Mouse (Mus musculus) spleen, adult 12 weeks (tissue): ENCODE measurements around the gene Ykt6.

Source experiments
- DNase-seq: peaks from one replicate; pipeline ENCODE4 v3.0.0; 2022; ENCODE audit warnings: low spot score

Gene Ykt6

DNA sequence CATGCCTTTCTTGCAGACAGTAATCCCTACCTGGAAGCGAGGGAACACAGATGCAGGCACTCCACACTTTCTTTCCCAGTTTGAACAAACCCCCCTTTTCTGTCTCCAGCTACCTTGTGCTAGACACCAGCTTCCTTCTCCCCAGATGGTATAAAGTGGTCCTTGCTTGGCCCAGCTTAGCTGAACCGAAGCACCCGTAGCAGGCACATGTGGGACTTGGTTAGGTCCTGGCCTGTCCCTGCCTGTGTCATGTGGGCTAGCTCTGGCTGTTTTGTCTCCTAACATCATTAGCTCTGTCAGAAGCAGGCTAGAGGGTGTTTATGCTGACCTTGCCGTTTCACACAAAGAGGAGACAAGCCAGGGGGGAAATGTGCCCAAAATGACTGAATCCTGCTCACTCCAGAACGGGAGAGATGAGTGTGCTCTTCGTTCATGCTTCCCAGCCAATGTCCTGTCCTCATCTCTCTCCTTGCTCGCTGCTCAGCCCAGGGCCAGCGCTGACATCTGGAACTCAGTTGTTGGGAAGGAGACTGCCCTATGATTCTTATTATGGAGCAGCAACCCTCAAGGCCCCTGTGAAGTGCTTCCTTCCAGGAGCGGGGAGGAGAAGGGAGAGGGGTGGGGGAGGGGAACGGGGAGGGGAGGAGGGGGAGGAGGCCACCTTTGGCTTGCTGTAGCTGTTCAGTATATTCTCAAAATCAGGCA, 6.8 kb upstream of the Ykt6 start:
- DNase-seq = no peak

DNA sequence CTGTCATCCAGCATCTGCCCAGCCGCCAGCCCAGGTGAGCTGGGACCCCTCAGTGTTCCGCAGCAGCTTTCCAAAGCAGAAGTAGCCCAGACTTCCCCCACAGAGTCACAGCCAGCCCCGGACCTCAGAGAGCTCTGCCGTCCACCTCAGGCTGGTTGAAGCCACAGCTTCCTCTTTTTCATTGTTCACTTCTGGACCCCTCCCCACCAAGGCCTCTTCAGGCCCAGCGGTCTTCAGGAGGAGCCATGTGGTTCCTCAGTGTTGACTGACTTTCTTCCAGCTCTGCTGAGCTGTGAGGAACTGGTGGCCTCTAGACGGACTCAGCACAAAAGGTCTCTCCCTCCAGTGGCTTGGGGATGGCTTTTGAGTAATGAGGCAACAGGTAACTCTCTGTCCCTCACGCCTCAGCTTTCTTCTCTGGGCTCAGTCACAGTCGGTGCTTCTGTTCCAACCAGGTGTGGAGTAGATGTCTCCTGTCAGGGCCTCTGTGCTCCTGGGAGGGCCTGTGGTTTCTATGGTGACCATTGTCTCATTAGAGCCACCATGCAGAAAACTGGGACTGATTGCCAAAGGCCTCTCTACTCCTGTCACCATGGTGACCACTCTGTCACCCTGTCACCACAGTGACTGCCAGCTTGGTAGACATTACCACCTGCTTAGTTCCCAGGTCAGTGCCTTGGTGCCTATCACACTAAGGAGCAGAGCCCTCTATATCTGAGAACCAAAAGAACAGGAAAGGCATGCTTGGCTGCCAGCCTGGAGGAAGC, 5.7 kb upstream of the Ykt6 start, which contains the start of gene Gck:
Gene Gck, minus strand, starts transcription at position 496 of the 767 bp plus-strand sequence.
- DNase-seq = no peak

DNA sequence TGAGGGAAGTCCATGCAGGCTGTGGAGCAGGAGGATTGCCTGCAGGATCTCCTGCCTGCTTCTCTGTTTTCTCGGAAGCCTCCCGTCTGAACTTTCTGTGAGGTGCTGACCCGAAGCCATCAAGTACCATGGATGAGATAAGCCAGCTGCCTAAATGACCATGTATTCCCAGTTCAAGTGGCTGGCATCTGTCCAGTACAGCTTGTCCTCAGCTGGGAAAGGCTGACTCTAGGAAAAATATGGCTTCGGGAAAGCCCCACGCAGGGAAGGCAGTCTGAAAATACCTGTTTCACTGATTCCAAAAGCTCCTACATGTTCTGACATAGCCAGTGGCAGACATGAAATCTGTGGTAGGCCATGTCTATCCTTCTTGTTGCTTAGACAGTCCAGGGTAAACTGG, 3.0 kb upstream of the Ykt6 start:
- DNase-seq = no peak

DNA sequence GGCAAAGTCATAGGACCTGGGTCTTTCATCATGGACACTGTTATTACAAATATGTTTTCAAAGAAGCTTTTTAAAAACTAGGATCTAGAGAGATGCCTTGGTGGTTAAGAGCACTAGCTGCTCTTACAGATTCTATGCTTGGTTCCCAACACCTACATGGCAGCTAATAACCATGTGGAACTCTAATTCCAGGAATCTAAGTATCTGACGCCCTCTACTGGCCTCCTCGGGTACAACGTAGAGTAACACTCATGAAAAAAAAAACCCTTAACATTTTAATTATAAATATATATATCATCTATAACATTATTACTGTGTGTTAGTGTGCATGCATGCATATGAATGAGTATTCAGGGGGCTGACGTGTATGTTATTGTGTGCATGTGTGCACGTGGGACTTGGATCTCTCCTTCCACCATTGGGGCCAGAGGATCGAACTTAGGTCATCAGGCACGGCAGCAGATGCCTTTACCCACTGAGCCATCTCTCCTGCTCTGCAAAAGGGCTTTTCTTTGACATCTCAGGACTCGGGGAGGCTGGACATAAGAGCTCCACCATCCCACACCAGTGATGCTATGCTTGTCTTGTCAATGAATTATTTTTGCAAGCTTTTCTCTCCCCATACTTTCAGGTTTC, 2.2 kb upstream of the Ykt6 start:
- DNase-seq = no peak

DNA sequence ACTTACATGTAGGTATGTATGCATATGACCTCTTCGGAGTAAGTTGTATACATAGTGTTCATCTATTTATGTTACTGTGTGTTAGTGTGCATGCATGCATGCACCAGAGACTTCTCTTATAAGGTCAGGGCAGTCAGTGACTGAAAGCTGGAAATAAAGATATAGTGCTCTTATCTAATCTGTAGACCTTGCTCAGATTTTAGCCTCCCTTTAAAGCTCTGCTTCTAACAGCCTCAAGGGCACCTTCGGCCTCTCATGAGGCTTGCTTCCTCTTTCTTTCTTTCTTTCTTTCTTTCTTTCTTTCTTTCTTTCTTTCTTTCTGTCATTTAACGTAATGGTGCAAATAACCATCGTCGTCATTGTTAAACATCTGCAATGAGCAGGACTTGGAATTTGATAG, 1.1 kb upstream of the Ykt6 start:
- DNase-seq = no peak

DNA sequence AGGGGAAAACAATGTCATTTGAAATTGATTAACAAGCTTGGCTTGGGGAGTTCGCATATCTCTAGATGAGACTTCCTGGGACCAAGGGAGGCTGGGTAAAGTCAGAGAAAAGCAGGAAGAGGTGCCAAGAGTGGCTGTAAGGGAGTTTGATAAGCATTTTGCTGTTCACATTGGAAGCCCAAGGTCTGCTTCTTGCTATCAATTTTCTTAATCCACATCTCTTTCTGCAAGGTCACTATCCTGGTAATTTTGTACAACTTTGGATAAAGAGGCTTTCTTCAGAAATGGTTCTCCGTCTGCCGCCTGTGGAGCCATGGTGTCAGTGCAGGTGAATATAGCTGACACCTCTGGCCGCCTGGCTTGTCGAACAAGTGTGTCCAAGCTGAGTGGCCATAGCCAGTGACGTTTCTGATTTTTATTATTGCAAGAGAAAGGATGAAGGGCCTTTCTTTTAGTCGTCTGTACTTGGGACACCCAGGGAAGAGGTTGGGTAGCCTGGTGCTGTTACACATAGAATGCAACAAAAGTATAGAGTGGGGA, 458 bp upstream of the Ykt6 start:
- DNase-seq = no peak

DNA sequence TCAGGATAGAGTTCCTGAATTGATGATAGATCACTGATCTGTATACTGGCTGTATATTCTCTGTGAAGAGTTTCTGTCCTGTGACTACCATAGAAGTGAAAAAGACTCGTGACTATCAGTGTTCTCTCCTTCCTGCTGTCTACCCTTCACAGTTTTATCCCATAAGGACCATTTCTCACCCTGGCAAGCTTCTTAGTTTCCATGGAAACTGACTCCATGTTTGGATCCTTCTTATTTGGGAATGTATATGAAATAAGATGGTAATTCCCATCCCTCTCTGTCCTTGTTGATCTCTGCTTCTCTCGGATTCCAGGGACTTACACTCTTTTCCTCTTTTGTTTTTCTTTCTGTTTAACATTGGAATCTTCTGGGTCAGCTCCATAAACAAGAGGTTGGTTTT, 4.6 kb downstream of the Ykt6 start:
- no peak for DNase-seq

DNA sequence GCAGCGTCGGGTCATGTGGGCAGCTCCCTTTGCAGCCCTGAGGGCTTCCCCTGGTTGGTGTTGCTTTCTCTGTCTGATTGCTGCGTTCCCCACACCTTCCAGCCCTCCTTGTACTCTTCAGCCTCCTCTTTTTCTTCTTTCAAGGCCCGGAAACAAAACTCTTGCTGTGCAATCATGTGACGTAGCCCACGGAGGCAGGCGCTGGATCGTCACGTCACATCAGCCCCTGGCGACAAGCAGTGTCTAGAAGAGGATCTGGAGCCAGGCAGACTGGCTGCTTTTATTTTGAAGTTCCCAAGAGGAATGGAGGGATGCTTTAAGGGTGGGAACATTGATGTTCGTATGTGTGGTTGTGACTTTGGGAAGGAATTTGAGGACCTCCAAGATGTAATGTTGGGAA, 10.4 kb downstream of the Ykt6 start:
- DNase-seq = no peak

DNA sequence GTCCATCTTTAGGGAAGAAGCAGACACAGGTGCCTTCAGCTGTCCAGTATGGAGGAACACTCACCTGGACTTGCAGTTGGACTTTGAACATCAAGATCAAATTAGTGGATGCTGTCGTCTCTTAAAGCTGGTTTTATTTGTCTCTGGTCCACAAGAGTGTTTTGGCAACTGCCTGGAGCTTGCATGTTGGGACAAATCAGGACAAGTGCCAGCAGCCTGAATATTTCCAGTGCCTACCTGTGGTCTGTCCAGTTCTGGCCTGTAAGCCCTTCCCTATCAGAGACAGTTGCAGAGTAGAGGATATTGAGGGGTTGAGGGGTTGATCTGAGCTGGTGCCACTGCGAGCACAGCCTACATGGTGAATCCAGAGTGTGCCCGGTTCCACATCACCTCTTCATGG, 11.3 kb downstream of the Ykt6 start:
- no peak for DNase-seq

DNA sequence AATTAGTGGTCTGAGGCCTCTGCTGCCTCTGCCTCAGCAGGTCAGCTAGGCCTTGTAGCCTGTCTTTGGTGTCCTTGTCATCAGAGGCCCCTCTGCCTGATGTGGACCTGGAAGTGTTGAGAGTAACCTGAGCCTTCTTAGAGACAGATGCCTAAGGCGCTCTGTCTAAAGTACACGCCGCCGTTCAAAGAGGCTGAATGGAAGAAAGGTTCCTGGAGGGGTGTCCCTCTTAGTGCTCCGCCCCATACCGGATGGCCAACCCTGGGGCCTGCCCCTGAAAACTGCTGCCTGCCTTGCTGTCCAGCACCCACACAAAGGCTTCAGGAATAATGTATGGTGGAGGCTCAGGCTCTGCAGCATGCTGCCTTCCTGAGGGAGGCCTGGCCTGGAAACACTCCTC, 12.7 kb downstream of the Ykt6 start:
- no peak for DNase-seq

DNA sequence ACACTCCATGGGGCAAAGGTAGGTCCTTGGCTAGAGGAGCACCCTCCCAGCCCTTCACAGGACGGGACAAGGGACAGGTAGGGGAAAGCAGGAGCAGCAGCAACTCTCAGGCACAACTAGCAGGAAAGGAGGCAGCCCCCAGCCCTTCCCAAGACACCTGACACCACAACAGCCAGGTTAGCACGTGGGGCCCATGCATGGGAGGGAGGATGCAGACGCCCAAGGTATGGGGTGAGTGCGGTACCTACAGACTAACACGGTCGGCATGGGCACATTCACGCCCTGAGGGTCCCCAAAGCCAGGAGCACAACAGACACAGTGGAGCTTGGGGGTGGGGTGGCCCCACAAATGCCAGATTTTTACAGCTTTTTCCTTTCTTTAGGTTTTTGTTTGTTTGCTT, 15.7 kb downstream of the Ykt6 start:
- DNase-seq = no peak

DNA sequence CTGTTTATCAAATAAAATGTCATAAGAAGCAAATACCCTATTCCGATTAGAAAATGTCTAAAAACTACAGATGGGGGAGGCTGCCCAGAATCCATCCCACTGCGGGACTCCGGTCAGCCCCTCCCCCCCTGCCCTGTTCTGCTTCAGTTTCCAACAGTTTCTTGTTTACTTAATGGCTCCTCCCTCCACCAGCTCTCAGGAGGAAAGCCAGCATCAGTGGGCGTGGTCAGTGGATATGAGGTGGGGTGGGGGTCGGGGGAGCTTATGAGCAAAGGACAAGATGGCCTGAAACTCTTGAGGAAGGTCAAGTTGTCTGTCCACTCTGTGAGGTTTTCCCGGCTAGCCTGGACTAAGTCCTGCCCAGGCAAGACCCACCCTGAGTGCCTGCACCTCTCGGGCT, 17.7 kb downstream of the Ykt6 start:
- no peak for DNase-seq

DNA sequence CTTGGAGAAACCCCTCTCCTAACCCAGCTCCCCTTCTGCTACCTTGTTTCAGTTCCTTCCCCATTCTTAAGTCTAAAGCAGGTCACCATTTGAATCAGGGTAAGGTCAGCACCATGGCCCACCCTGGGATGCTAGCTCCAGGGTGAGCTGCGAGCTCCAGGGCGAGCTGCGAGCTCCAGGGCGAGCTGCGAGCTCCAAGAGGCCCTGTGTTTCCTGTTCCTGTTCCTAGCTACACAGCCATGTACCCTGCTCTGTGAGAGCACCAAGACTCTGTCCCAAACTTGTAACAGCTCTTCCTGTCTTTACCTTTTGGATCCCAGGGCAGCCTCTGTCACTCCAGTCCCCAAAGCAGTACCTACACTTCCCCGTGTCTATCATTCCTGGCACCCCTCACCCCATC, 18.6 kb downstream of the Ykt6 start:
- no peak for DNase-seq

DNA sequence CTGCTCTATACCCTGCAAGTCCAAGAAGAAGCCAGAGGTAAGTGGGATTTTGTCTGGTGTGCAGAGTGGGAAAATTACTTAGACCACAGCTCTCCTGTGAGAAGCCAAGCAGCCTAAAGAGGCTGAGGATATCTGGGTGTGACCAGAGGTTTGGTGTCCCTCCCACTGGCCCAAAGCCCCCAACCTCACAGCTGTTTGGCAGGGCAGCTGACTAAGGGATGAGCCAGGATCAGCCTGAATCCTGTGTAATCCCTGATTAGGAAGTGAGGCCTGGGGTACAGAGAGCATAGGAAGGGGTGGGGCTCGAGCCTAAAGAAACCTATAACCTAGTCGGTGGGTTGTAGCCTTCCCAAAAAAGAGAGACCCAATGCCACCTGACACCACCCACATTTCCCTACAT, 19.6 kb downstream of the Ykt6 start:
- no peak for DNase-seq

DNA sequence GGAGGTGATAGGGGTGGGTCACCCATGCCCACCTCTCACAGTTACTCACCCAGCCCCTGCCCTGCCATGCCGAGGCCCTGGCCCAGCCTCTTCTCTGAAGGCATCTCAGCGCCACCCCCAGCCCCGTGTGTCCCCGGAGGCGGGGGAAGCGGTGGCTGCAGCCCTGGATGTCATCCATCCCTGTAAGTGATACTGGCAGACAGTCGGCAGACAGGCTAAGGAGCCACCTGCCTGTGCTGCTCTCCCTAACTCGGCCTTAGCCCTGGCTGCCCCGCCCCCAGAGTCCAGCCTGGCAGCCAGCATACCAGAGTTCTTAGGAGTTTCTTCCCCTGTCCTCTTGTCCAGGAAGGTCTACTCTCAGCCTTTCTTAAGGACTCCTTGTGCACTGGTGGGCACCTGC, 20.6 kb downstream of the Ykt6 start:
- no peak for DNase-seq

DNA sequence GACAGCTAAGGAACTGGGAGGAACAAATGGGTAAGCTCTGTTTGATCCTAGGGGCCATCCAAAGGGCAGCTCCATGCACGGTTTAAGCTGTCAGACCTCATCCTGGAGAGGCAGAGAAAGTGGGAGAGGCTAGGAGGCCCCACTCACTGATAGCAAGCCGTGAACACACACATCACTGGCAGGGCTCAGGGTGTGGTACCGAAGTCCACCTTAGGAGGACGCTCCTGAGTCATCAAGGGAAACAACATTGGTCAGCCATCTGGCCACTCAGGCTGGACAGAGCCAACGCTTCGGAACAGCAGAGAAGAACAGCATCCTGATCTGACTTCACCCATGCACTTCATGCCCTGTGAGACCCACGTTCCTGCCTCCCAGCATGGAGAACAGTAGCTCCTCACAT, 23.6 kb downstream of the Ykt6 start:
- no peak for DNase-seq

DNA sequence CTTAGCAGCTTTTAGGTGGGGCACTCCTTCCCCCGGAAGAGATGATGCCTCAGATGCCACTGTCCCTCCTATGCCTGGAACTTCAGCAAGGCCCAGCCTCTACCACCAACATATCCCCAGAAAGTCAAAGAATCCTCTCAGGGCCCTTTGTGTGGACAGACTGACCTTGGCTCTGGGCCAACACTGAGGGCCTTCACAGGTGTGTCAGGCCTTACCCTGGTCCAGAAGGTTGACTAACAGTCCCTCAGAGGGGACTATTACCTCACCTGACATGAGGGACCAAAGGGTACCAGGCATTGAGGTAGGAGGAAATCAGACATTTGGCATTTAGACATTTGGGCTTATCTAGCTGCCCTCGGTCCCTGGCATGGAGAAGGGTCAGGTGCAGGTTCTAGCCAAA, 24.6 kb downstream of the Ykt6 start:
- no peak for DNase-seq

DNA sequence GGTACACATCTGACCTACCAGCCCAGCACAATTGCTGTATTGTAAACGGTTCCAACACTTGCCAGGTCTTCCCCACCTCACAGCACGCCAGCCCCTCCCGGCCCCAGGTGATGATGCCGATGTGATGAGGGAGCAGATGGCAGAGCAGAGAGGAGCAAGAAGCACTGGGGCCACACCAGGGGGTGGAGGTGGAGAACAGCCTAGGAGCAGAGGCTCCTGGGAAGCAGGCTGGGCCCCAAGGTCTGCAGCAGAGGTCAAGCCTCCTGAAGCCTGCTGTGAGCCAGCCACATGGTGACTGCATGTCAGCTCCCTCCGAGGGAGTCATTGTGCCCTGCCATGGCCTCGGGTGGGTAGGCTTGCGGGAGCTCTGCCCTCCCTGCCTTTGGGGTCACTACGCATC, 25.1 kb downstream of the Ykt6 start:
- DNase-seq = no peak

DNA sequence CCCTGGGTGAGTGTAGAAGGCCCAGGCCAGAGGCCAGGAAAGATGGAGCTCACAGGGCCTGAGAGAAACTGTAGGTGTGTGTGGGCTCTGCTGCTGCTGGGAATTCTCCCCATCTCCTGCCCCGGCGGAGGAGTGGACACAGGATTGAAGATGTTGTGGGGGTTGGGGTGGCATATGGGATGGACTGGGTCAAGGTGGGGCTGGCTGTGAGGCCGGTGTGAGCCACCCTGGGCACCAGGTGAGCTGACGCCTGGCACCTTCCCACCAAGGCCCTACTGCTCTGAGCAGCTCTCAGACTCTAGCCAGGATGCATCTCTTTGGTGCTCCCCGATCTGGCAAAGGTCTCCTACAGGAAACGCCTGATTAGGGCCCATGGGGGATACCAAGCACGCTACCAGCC, 25.8 kb downstream of the Ykt6 start:
- DNase-seq = no peak

DNA sequence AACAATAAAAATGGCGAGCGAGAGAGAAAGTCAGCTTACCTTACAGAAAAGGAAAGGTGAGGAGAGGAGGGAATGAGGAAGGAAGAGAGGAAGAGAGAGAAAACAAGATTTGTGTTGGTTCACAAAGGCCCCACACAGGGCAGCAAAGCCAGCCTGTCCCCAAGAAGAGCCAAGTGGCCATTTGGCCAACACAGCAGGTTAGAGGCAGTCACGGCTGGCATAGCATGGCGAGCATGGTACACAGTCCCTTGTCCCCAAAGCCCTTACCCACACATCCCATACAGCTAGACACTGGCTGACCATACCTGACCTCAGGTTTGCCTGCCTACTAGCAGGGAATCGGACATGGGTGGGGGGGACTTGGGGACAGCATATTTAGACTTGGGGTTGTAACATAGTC, 28.1 kb downstream of the Ykt6 start:
- no peak for DNase-seq

DNA sequence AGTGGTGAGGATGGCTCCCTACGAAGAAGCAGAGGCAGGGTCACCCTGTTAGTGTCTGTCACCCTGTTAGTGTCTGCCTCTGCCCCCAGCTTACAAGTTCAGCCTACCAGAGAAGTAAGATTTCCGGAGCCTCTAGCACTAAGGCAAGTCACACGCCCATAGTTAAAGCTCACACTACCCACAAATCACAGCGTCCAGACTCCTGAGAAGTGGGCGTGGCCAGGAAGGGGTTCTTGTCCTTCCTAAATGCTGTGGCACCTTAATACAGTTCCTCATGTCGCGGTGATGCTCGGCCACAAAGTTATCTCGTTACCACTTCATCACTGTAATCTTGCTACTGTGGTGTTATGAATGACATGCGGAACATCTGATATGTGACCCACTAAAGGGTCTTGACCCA, 32.6 kb downstream of the Ykt6 start:
- no peak for DNase-seq

DNA sequence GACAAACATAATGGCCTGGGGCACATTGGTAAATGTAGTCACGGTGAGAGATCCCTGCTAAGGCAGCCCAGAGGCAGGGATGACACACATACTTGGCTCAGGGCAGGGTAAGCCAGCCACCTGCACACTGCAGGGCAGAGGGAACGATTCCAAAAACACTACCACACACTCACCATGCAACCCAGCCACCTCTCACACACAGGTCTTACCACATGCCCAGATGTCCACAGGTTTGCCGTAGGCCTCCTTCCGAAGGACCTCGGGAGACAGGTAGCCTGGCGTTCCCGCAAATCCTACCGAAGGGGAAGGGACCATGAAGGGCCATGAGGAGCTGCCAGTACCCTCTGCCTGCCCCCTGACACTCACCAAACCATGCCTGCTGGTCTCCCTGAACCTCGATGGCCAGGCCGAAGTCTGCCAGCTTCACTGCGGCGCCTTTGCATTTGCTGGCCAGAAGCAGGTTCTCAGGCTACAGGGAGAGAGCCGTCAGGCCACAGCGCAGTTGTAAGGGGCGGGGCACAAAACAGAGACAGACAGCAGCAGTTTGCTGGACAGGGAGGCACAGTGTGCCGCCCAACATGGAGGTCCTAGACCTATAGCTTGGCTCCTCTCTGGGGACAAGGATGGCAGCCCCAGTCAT, 34.6 kb downstream of the Ykt6 start:
- no peak for DNase-seq

DNA sequence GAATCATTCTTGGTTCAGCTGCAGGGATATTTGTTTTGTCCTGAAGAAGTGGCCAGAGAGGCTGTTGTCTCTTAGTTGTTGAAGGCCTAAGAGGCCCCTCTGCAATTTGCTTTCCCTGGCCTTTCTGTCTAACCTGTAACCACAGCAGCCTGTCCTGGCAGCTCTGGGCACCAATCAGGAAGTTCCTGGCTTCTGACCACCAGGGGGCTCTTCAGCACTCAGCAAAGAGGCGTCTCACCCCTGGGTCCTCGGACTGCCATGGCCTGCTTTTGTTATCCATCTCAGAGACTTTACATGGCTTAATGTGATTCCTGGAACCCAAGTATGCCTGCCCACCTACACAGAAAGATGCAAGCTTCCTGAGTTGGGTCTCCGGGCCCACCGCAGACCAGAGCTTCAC, 35.4 kb downstream of the Ykt6 start:
- peak; percentile 21 for DNase-seq
